Mouse (Mus musculus): ENCODE data around the gene Pafah2. TPM values are rescaled to one million over a fixed set of nuclear protein-coding genes. Genes with fewer than 3 reads are reported as not detected.

The Pafah2 gene
- polyA plus RNA-seq, 1 experiment from 2014 or later = 9.5 TPM

DNA sequence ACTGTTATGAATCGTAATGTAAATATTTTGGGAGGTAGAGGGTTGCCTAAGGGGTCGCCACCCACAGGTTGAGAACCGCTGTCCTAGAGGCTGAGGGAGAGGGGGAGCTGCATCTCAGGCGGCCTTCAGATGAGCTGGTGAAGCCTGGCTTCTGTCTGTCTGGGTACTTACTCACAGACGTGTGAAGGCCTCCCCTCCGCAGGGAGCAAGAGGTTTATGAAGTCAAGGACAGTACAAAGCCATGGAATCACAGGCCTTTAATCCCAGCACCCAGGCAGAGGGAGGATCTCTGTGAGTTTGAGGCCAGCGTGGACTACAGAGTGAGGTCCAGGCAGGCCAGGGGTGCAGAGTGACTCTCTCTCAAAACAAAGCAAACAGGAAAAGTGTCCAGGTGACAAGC, 21.0 kb downstream of the Pafah2 start:
- ATAC-seq (ENCODE audit: insufficient number of reproducible peaks, low FRiP score, low TSS enrichment, low read depth) = no peak
- no peak overlapping the region for H3K9ac ChIP-seq (ENCODE audit: low read length)
- H3K27me3 ChIP-seq (ENCODE audit: control insufficient read depth, insufficient read depth, low read length) = no peaks in the 10 kb centered on the region
- no peak overlapping the region for H3K27ac ChIP-seq (replicated peaks; ENCODE audit: low read depth, low read length)
- no peak overlapping the region for H3K4me3 ChIP-seq (ENCODE audit: low read depth, low read length)
- no peaks in the 10 kb centered on the region for H3K9me3 ChIP-seq (ENCODE audit: control insufficient read depth, low read length)
- DNase-seq (ENCODE audit: low spot score) = no peak
- no peak overlapping the region for H3K4me2 ChIP-seq (ENCODE audit: low read depth, severe bottlenecking)
- no peaks in the 10 kb centered on the region for H3K4me1 ChIP-seq (ENCODE audit: control insufficient read depth, insufficient read depth, low read length)
- H3K36me3 ChIP-seq (ENCODE audit: control insufficient read depth, insufficient read depth, low read length) = peaks cover 3% of the 10 kb centered on the region; the same call in 1 of the 2 replicates
- 67% methylated on average over 7 of the region's 7 CpGs for WGBS

DNA sequence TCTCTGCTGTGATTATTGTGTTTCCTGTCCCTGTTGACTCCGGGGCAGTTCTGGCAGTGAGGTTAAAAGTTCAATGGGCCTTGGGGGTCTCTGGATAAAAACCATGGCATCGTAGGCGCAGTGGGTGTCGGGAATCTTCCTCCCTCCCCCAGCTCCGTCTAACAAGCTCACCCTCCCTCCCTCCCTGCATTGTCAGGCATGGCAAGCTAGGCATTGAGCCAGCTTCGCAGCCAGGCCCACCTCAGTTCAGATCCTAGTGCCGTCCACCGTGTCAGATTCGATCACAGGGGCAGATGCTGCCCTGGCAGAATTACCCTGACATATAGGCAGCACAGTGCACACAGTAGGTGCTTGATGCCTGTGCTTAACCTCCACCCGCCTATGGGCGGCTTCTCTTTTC, 25.9 kb downstream of the Pafah2 start:
- Histone ChIP-seq H3K4me1 (ENCODE audit: control insufficient read depth, insufficient read depth, low read length) (no peaks in the 10 kb centered on the region), H3K4me2 (ENCODE audit: low read depth, severe bottlenecking) (no peak overlapping the region), H3K27me3 (ENCODE audit: control insufficient read depth, insufficient read depth, low read length) (no peaks in the 10 kb centered on the region), H3K27ac (replicated peaks; ENCODE audit: low read depth, low read length) (no peak overlapping the region), H3K4me3 (ENCODE audit: low read depth, low read length) (no peak overlapping the region), H3K9ac (ENCODE audit: low read length) (no peak overlapping the region), H3K9me3 (ENCODE audit: control insufficient read depth, low read length) (no peaks in the 10 kb centered on the region), H3K36me3 (ENCODE audit: control insufficient read depth, insufficient read depth, low read length) (peaks cover 3% of the 10 kb centered on the region; the same call in 1 of the 2 replicates)
- ATAC-seq (ENCODE audit: insufficient number of reproducible peaks, low FRiP score, low TSS enrichment, low read depth) = no peak
- WGBS = 71% methylated on average over 11 of the region's 11 CpGs
- DNase-seq (ENCODE audit: low spot score) = no peak

DNA sequence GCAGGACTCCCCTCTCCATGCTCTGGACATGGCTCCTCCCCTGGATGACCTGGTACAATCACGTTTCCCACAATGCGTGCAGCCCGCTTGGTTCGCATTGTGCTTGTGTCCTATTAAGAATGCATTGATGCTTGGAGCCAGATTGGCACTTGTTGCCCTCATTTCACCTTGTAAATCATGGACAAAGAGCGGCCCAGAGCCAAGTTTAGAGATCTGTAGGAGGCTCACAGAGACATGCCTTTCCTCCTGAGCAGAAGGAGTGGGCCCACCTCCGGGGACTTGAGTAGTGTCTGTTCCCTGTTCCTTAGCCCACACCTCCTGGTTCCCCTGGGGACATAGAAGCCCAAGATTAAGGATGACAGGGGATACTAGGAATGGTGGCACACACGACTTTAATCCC, 27.8 kb downstream of the Pafah2 start:
- WGBS = 89% methylated on average over 7 of the region's 7 CpGs
- ATAC-seq (ENCODE audit: insufficient number of reproducible peaks, low FRiP score, low TSS enrichment, low read depth) = no peak

DNA sequence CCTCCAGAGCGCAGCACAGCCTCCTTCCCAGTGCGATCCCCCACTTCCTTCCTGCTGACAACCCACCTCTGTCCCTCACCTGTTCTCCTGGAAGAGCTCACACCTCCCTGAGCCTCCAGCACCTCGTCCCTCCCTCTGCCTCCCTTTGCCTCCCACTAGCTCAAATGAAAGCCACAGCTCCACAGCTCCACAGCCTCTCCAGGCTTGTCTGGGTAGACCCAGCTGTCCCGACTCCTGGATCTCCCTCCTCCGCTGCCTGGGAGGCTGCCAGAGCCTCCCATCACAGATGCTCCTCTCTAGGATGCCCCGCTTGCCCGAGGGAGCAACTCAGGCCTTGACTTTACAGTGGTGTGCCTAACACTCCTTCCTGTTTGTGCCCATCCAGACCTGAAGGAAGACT, 29.0 kb downstream of the Pafah2 start:
- Histone ChIP-seq H3K4me3 (ENCODE audit: low read depth, low read length) (no peak overlapping the region), H3K9ac (ENCODE audit: low read length) (no peak overlapping the region), H3K27ac (replicated peaks; ENCODE audit: low read depth, low read length) (no peak overlapping the region), H3K27me3 (ENCODE audit: control insufficient read depth, insufficient read depth, low read length) (no peaks in the 10 kb centered on the region), H3K4me2 (ENCODE audit: low read depth, severe bottlenecking) (no peak overlapping the region), H3K9me3 (ENCODE audit: control insufficient read depth, low read length) (no peaks in the 10 kb centered on the region), H3K36me3 (ENCODE audit: control insufficient read depth, insufficient read depth, low read length) (no peaks in the 10 kb centered on the region), H3K4me1 (ENCODE audit: control insufficient read depth, insufficient read depth, low read length) (no peaks in the 10 kb centered on the region)
- ATAC-seq (ENCODE audit: insufficient number of reproducible peaks, low FRiP score, low TSS enrichment, low read depth) (no peak), DNase-seq (ENCODE audit: low spot score) (no peak)
- 68% methylated on average over 7 of the region's 7 CpGs for WGBS

More for the DNA sequence above, 27.8 kb downstream of the Pafah2 start:
- Histone ChIP-seq H3K36me3 (ENCODE audit: control insufficient read depth, insufficient read depth, low read length) (no peaks in the 10 kb centered on the region), H3K4me1 (ENCODE audit: control insufficient read depth, insufficient read depth, low read length) (no peaks in the 10 kb centered on the region), H3K9me3 (ENCODE audit: control insufficient read depth, low read length) (no peaks in the 10 kb centered on the region), H3K4me3 (ENCODE audit: low read depth, low read length) (no peak overlapping the region), H3K9ac (ENCODE audit: low read length) (no peak overlapping the region), H3K27ac (replicated peaks; ENCODE audit: low read depth, low read length) (no peak overlapping the region), H3K27me3 (ENCODE audit: control insufficient read depth, insufficient read depth, low read length) (no peaks in the 10 kb centered on the region), H3K4me2 (ENCODE audit: low read depth, severe bottlenecking) (no peak overlapping the region)
- no peak for DNase-seq (ENCODE audit: low spot score)

DNA sequence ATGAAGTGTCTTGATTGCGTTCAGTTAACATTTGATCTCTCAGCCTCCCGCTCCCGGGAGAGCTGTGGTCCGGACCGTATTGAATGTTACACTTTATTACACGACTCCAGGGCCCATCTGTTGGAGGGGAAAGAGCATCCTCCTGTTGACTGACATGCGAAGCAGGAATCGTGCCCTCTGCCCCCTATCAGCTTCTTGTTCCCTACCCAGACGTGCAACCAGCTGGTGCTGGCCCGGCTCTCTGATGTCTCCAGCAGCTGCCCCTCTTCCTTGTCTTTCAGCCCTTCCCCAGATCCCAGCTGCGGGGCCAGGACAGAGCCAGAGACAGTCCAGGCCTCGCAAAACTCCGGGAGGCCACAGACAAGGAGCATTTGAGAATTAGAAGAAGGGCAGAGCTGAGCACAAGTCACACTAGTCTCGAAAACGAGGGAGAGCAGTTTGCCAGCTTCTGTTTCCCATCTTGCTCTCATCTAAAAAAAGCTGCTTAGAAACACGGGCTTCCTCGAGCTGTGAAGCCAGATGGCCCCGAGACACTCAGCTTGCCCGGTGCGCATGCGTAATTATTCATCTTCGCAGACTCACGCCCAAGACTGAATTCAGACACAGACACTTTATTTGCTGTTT, 34.4 kb downstream of the Pafah2 start:
- Histone ChIP-seq H3K4me2 (ENCODE audit: low read depth, severe bottlenecking) (no peak overlapping the region), H3K27me3 (ENCODE audit: control insufficient read depth, insufficient read depth, low read length) (no peaks in the 10 kb centered on the region), H3K36me3 (ENCODE audit: control insufficient read depth, insufficient read depth, low read length) (no peaks in the 10 kb centered on the region), H3K9me3 (ENCODE audit: control insufficient read depth, low read length) (no peaks in the 10 kb centered on the region), H3K27ac (replicated peaks; ENCODE audit: low read depth, low read length) (no peak overlapping the region), H3K4me3 (ENCODE audit: low read depth, low read length) (no peak overlapping the region), H3K4me1 (ENCODE audit: control insufficient read depth, insufficient read depth, low read length) (no peaks in the 10 kb centered on the region), H3K9ac (ENCODE audit: low read length) (no peak overlapping the region)
- ATAC-seq (ENCODE audit: insufficient number of reproducible peaks, low FRiP score, low TSS enrichment, low read depth) (no peak), DNase-seq (ENCODE audit: low spot score) (peak; percentile 38)
- WGBS = 31% methylated on average over 23 of the region's 23 CpGs

DNA sequence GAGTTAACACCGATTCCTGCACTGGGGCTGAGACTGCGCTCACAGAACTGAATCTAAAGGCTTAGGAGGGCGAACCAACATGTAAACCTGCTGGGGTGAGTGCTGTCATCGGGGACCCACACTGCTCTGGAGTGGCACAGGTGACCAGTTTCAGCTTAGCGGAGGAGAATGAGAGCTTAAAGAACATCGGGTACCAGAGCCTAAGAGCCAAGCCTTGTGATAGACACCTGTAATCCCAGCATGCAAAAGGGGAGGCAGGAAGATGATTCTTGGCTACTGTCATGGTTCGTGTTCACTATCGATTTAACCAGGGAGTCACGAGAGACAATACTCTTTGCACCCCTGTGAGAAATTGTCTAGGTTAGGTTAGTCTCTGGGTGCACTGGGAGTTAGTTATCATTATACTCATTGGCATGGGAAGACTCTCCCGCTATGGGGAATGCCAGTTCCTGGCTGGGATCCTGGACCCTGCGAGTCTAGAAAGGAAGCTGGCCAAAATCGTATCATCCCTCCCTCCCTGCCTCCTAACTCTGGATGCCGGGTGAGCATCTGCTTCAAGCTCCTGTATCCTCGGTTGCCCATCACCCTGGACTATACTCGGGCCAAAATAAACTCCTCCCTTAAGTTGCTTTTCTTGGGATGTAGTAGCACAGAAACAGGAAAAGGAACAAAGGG, 36.7 kb downstream of the Pafah2 start:
- 88% methylated on average over 15 of the region's 15 CpGs for whole genome bisulfite sequencing
- no peaks in the 10 kb centered on the region for H3K27me3 ChIP-seq (ENCODE audit: control insufficient read depth, insufficient read depth, low read length)
- ATAC-seq (ENCODE audit: insufficient number of reproducible peaks, low FRiP score, low TSS enrichment, low read depth) (no peak), DNase-seq (ENCODE audit: low spot score) (no peak)
- no peak overlapping the region for H3K9ac ChIP-seq (ENCODE audit: low read length)
- H3K4me1 ChIP-seq (ENCODE audit: control insufficient read depth, insufficient read depth, low read length) = no peaks in the 10 kb centered on the region
- no peaks in the 10 kb centered on the region for H3K9me3 ChIP-seq (ENCODE audit: control insufficient read depth, low read length)
- H3K4me2 ChIP-seq (ENCODE audit: low read depth, severe bottlenecking) = no peak overlapping the region
- H3K27ac ChIP-seq (replicated peaks; ENCODE audit: low read depth, low read length) = no peak overlapping the region
- no peaks in the 10 kb centered on the region for H3K36me3 ChIP-seq (ENCODE audit: control insufficient read depth, insufficient read depth, low read length)
- no peak overlapping the region for H3K4me3 ChIP-seq (ENCODE audit: low read depth, low read length)

DNA sequence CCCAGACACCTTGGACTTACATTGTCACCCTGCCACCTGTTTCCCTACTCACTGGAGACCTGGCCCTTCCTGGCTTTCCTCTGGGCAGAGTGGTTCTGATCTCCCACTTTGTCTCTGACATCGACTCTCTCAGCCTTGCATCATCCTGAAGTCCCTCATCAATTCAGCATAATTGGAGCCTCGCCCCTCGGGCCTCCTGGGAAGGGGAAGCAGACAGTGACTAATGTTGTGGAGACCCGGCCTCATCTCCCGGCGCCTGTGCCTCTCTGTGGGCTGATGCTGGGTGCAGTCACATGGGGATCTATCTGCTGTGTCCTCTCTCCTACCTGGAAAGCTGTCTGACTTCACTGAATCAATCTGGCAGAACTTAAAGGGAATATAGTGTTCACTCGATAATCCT, 40.1 kb downstream of the Pafah2 start:
- Histone ChIP-seq H3K36me3 (ENCODE audit: control insufficient read depth, insufficient read depth, low read length) (no peaks in the 10 kb centered on the region), H3K9ac (ENCODE audit: low read length) (no peak overlapping the region), H3K27me3 (ENCODE audit: control insufficient read depth, insufficient read depth, low read length) (no peaks in the 10 kb centered on the region), H3K9me3 (ENCODE audit: control insufficient read depth, low read length) (no peaks in the 10 kb centered on the region), H3K4me1 (ENCODE audit: control insufficient read depth, insufficient read depth, low read length) (no peaks in the 10 kb centered on the region), H3K4me2 (ENCODE audit: low read depth, severe bottlenecking) (no peak overlapping the region), H3K4me3 (ENCODE audit: low read depth, low read length) (no peak overlapping the region), H3K27ac (replicated peaks; ENCODE audit: low read depth, low read length) (no peak overlapping the region)
- no peak for DNase-seq (ENCODE audit: low spot score)
- 17% methylated on average over 7 of the region's 7 CpGs for WGBS
- ATAC-seq (ENCODE audit: insufficient number of reproducible peaks, low FRiP score, low TSS enrichment, low read depth) = no peak

DNA sequence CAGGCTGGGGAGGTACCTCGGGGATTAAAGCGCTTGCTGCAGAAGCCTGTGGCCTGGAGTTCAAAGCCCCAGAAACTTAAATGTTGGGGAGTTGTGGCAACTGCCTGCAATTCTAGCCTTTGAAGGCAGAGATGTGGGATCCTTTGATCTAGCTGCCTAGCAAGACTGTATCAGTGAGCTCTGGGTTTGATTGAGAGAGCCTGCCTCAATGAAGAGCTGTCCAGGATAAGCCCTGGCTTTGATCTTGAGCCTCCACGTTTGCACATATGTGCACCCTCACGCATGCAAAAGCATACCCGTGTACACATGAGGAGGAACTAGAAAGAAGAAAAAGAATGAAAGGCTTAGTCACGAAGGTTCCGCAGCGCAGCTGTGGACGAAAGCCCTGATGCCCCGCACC, 40.5 kb downstream of the Pafah2 start:
- no peaks in the 10 kb centered on the region for H3K4me1 ChIP-seq (ENCODE audit: control insufficient read depth, insufficient read depth, low read length)
- H3K4me3 ChIP-seq (ENCODE audit: low read depth, low read length) = no peak overlapping the region
- 49% methylated on average over 10 of the region's 10 CpGs for WGBS
- no peak overlapping the region for H3K4me2 ChIP-seq (ENCODE audit: low read depth, severe bottlenecking)
- no peak overlapping the region for H3K27ac ChIP-seq (replicated peaks; ENCODE audit: low read depth, low read length)
- no peaks in the 10 kb centered on the region for H3K9me3 ChIP-seq (ENCODE audit: control insufficient read depth, low read length)
- peak; percentile 37 for DNase-seq (ENCODE audit: low spot score)
- H3K36me3 ChIP-seq (ENCODE audit: control insufficient read depth, insufficient read depth, low read length) = no peaks in the 10 kb centered on the region
- ATAC-seq (ENCODE audit: insufficient number of reproducible peaks, low FRiP score, low TSS enrichment, low read depth) = no peak
- H3K27me3 ChIP-seq (ENCODE audit: control insufficient read depth, insufficient read depth, low read length) = no peaks in the 10 kb centered on the region
- H3K9ac ChIP-seq (ENCODE audit: low read length) = no peak overlapping the region

DNA sequence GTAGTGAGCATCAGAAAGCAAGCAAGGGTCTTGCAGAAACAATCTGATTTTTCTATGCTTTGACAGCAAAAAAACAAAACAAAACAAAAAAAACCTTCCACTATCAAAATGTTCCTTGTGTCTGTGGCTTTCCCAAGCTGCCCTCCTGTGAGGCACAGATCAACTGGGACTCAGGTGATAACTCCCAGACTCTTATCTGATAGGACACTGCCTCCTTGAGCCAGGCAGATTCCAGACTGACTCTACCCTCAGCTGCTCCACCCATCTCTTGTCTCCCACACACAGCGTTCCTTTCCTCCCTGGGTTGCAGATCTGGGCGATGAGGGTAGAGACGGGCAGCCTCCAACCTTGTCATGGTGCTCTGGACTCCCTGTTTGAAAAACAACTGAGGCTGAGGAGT, 43.0 kb downstream of the Pafah2 start:
- H3K9me3 ChIP-seq (ENCODE audit: control insufficient read depth, low read length) = no peaks in the 10 kb centered on the region
- DNase-seq (ENCODE audit: low spot score) (no peak), ATAC-seq (ENCODE audit: insufficient number of reproducible peaks, low FRiP score, low TSS enrichment, low read depth) (no peak)
- H3K4me3 ChIP-seq (ENCODE audit: low read depth, low read length) = no peak overlapping the region
- H3K27ac ChIP-seq (replicated peaks; ENCODE audit: low read depth, low read length) = no peak overlapping the region
- no peaks in the 10 kb centered on the region for H3K27me3 ChIP-seq (ENCODE audit: control insufficient read depth, insufficient read depth, low read length)
- no peak overlapping the region for H3K9ac ChIP-seq (ENCODE audit: low read length)
- H3K36me3 ChIP-seq (ENCODE audit: control insufficient read depth, insufficient read depth, low read length) = no peaks in the 10 kb centered on the region
- H3K4me1 ChIP-seq (ENCODE audit: control insufficient read depth, insufficient read depth, low read length) = no peaks in the 10 kb centered on the region
- 71% methylated on average over 3 of the region's 3 CpGs for WGBS
- H3K4me2 ChIP-seq (ENCODE audit: low read depth, severe bottlenecking) = no peak overlapping the region

Measured in limb, embryonic 11.5 days (tissue).